Mouse (Mus musculus) kidney, postnatal 4 days (tissue): ENCODE measurements around the gene Usf1.
A peak's percentile ranks its signal among the peaks of the same experiment; 100 is the strongest.

Experiments
- DNase-seq, 2 experiments: peaks; one replicate each; pipeline ENCODE4 v3.0.0; 2021; ENCODE audit warnings: mixed read lengths in 2 of 2

Gene Usf1

GRCm38 (mm10) chr1:171457568-171457967, 46.5 kb downstream of the Usf1 start:
- DNase-seq = no peak

DNA sequence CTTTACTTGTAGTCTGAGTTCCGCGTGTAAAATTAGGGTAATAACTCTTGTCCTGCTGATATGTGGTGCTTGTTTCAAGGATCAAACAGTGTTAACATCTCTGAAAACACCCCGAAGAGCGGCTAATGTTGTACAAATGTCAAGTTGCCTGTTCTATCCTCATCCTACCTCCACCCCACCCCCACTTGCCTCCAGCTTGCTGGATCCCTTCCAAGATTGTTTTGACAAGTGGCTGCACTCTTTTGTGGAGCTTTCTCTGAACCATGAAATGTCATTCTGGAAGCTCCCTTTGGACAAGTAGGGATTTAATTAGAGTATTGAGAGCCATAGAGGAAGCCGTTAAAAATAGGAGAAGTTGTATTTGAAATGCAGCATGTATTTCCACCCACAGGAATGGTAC, 48.7 kb downstream of the Usf1 start:
- peak; percentile 37 to 54 for DNase-seq

GRCm38 (mm10) chr1:171460551-171461503, 49.7 kb downstream of the Usf1 start:
- no peak for DNase-seq

DNA sequence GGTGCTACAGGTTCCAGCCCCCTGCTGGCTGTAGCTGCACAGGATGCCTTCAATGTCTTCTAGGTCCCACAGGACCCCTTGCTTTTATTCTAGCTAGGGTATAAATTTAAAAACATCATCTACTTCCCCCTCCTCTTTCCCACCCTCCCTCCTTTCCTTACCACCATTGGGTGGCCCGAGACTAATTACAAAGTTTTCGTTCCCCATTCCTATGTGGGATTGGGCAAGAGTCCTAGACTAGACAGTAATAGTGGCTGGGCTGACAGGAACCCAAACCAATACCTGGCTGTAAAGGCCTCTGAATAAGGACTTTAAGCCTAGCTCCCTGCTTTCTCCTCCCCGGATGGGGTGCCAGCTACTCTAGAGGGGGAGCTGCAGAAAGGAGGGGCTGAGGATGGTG, 52.0 kb downstream of the Usf1 start:
- DNase-seq = no peak

DNA sequence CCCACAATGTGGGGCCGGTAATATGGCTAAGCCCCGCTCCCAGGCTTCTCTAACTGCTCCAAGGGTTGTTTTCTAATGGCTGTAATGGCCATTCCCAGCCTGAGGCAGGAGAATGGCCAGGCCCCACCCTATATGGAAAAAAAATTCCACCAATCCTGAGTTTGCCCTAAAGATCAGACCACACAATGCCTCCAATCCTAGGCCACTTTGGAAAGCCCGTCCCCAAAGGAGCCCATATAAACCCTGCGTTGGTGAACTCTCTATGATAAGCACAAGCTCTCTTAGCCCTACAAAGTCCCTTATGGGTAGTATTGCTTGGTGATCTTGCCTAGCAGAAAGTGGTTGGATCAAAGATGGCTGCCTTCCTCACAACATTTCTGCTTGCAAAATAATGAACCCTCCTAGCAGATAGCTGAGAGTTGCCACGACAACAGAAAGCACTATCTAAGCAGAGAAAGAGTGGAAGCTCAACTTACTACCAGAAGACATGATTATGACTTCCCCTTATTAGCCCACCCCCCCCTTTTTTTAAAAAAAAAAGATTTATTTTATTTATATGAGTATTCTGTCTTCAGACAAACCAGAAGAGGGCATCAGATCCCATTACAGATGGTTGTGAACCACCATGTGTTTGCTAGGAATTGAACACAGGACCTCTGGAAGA, 54.8 kb downstream of the Usf1 start:
- DNase-seq = no peak

- no peak for DNase-seq
Measured at GRCm38 (mm10) chr1:171466565-171466964, 55.5 kb downstream of the Usf1 start.
